Mouse (Mus musculus): ENCODE data around the gene Tsc2.

Tsc2 gene

GRCm38 (mm10) chr17:24565792-24566191 is 66.6 kb downstream of the Tsc2 start:
- no peak for DNase-seq

GRCm38 (mm10) chr17:24565092-24565491 is 67.3 kb downstream of the Tsc2 start:
- no peak for DNase-seq

DNA sequence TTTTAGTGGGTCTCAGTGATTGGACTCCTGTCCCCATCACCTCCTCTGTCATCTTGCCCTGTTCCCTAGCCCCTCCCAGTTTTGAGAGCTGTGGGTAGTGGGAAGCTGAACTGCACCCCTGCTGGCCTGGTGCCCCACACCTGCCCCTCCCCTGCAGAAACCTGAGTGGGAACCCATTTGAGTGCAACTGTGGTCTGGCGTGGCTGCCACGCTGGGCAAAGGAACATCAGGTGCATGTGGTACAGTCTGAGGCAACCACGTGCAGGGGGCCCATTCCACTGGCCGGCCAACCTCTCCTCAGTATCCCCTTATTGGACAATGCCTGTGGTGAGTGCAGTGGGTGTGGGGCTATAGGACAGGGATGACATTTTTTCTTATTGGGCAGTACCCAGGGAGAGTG is 68.0 kb downstream of the Tsc2 start:
- DNase-seq: no peak

DNA sequence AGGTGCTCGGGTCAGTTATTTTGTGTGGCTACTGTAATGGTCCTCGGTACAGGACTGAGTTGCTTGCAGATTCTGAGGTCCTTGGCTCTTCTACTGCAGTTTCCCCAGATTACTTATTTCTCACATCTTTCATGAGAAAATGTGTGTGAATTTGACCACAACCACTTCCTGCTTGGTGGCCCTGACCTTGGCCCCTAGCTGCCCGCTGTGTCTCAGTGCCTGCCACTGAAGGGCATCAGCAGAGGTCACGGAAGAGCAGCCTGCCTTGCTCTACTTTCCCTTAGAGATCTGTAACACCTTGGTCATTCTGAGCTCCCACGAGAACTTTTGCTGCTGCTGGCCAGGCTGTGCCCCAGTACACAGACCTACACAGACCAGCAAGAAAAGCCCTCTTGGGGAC is 68.8 kb downstream of the Tsc2 start:
- DNase-seq: no peak

DNA sequence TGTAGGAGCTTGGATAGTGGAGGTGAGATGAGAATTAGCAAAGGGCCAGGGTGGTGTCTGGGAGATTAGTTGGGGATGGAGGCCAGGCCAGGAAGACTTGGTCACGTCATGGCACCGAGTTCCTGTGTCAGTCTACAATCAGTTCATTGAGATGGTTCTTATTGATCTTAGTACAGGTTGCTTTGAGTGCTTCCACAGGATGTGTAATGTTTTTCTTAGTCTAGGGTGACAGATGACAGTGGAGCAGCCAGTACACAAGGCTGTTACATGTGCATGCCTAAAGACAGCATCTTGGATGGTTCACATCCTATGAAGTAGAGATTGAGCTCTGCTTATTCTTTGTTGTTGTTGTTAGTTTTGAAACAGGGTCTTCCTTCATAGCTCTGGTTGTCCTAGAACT is 70.8 kb downstream of the Tsc2 start:
- DNase-seq: no peak

GRCm38 (mm10) chr17:24560301-24561028 is 72.0 kb downstream of the Tsc2 start:
- peak; percentile 35 for DNase-seq

DNA sequence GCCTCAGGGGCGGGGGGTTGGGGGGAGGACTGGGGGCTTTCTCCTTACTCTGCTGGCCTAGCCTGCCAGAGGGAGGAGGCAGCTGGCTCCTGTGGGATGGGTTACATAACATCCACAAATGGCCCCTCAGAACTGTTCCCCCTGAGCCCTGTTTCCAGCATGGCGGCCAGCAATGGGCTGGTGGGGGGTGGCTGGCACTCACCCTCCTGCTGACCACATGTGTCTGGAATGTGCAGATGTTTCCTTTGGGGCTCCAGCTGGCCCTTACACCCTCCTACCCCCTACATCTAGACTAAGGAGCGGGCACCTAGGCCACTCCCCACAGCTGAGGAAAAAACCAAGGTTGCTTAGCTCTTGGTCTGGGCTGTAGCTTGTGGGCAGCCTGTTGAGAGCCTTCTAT is 73.3 kb downstream of the Tsc2 start:
- DNase-seq: peak; percentile 49

GRCm38 (mm10) chr17:24558600-24559099 is 73.8 kb downstream of the Tsc2 start:
- DNase-seq: peak; percentile 68

- DNase-seq: peak; percentile 71
Observed at GRCm38 (mm10) chr17:24557091-24557490, 75.3 kb downstream of the Tsc2 start.

DNA sequence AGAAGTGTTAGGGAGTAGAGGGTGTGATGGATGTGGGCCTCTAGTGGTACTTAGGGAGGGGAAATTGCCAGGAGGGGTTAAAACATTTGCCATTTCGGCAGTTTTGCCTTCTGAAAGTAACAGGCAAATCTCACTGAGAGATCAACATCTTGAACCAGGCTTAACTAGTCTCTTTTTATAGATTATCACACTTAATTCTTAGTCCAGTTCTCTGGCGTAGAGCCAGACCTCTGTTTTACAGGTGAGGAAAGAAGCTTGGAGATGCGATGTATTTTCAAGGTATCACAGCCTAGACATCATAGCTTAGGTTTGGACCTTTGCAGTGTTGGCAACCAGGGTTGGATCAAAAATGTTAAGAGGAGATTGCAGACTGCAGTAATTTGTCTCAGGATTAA is 81.4 kb downstream of the Tsc2 start:
- DNase-seq: peak; percentile 23

DNA sequence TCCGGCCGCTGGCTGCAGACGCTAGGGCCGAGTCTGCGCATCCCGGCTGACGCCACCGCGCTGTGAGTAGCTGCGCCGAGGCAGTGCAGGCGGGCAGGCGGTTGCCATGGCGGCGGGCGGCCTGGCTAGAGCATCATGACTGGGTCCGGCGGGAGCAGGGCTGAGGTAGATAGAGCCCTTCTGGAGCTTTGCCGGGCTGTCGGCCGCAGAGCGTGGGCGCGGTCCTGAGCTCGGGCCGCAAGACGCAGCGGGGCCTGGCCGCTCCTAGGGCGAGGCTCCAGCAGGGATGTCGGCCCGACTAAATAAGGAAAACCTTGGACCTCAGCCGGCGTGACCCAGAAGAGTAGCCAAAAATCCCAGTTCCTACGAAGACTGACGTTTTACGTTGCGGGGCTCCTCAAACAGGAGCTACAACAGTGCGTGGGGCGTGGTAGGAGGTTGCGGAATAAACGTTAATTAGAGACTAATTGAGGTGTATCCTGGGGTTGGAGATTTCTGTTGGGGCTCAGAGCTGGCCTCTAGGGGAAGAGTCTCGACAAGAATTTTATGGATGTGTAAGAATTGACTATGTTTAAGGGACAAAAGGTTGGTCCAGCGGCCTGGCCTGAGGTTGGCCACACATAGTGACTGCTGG is 81.9 kb downstream of the Tsc2 start:
- peak; percentile 78 for DNase-seq

DNA sequence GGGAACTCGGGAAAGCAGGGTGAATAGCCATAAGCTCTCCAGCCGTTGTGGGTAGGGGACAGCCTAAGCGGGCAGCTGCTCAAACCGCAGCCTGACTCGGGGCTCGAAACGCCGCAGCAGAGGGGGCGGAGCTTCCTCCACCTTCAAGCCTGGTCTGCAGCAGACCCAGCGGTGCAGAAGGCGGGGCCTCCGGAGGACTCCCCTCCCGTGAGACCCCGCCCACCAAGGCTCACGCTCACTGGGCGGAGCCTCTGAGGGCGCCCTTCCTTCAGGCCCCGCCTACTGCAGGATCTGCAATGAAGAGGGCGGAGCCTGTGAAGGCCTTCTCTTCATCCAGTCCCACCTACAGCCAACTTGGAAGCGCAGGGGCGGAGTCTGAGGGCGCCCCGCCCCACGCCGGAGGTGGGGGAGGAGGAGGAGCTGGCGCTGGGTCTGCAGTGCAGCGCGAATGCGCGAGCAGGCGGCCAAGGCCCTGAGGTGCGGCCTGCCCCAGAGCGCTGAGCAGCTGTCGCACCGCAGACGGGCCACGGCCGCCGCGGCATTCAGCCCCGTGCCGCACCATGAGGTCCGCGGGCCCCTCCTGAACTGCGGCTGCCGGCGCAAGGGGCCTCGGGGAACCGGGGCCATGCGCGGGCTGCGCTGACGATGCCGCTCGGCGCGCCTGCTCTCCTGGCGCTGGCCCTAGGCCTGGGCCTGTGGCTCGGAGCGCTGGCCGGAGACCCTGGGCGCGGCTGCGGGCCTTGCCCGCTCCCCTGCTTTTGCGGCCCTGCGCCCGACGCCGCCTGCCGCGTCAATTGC is 82.6 kb downstream of the Tsc2 start, which contains the start of gene Pkd1:
TSS of gene Pkd1 (plus strand) at position 217 of the 798 bp plus-strand sequence.
- peak; percentile 100 for DNase-seq

DNA sequence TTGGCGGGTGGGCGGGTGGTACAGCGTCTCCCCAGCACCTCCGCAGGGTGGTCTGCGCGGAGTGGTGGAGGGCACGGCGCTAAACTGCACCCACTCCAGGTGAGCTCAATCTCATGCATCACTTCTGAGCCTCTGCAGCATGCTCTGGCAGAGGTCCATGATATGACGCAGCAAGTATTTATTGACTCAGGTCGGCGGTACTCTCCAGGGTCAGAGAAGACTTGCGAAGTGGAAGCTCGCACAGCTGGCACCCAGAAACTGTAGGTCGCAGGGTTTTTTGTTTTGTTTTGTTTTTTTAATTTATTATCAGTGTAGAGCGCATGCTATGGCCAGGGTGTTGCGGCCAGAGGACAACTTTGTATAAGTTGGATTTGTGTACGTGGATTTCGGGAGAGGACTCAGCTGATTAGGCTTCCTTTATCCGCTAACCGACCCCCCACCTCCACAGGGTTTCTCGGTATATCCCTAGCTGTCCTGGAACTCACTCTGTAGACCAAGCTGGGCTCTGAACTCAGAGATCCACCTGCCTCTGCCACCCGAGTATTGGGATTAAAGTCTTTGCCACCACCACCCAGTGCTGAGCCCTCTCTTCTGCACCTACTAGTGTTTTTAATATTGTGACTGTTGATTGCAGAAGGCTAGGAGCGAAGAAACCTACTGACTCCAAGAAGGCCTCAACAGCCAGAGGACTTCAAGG is 83.4 kb downstream of the Tsc2 start:
- peak; percentile 90 for DNase-seq

- DNase-seq: peak; percentile 56
Observed at GRCm38 (mm10) chr17:24548435-24548834, 84.0 kb downstream of the Tsc2 start.

GRCm38 (mm10) chr17:24546234-24546633 is 86.2 kb downstream of the Tsc2 start:
- DNase-seq: peak; percentile 41

Data from lung, postnatal 36 days (tissue).